Mouse (Mus musculus) 3134 (cell line): ENCODE data around the gene Tbca.

Source experiments
- DNase-seq: peaks from one replicate; pipeline ENCODE4 v3.0.0-alpha.2; 2011; ENCODE audit warnings: low spot score; ENCODE audit not compliant: insufficient read length; ENCODE audit errors: extremely low read depth

The Tbca gene

DNA sequence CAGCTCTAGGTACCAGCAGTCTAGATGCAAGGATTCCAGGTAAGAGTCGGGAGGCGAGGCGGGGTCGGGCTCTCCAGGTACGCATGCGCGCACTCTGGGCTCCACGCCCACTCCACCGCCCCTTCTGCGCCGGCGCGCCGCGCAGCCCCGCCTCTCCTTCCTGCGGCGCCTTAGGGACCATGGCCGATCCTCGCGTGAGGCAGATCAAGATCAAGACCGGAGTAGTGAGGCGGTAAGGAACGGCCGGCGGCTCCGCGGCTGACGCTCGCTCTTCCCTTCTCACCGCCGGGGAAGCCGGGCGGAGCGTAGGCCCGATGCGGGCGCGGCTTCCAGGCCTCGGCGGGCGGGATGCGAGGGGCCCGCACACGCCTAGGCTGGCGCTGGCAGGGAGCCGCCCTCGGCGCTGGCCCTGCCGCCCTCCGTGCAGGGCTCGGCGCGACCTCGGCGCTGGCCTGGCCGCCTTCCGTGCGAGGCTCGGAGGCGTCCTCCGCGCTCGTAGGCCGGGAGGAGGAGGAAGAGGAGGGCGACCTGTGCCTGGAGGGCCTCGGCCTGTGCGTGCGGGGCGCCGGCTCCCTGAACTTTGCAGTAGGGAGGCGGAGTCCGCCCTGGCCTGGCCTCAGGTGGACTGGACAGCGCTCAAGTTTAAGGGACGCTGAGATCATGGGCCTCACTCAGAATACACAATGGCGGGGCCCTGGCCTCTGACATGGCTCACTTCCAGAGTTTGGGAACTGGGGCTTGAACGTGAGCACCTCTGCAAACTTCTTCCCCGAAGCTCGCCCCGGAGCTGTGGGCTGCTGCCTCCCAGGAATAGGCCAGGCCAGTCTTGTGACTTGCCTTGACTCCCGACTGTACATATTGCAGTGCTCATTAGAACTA, at the start of gene Tbca:
Gene Tbca (plus strand): TSS at position 140 of the 879 bp plus-strand sequence.
- DNase-seq: peak; percentile 91

GRCm38 (mm10) chr13:94745176-94745575, 43.5 kb upstream of the Tbca start:
- no peak for DNase-seq

- DNase-seq: no peak
Measured at GRCm38 (mm10) chr13:94765852-94766251, 22.9 kb upstream of the Tbca start.

DNA sequence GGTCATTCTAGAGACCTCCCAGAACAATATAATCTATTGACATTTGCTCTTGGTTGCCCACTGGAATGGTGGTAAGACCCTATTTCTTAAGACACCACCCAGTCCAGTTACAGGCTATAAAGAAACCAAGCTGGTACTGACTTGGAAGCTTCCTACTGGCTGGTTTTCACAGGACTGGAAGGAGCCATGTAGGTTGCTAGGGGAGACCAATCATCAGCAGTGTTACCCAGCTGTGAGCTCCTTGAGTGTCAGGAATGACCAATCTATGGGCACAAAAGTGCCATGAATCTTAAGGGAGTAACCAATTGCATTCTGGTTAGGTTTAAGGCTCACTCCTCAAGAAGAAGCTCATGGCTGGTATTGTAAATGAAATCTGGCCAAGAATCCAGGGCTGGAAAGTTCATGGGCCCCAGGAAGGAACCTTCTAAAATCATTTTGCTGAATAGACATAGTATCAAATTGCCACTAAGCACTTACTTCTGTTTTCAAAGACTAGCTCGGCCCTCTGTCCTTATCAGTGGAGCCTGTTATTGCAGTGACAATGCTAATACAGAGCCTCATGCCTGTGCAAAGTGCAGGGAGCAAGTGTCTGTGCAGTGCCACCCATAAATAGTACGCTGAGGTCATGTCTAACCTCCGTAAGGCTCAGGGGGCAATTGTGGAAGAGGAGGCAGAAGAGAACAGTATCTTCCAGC, 20.1 kb upstream of the Tbca start:
- no peak for DNase-seq

DNA sequence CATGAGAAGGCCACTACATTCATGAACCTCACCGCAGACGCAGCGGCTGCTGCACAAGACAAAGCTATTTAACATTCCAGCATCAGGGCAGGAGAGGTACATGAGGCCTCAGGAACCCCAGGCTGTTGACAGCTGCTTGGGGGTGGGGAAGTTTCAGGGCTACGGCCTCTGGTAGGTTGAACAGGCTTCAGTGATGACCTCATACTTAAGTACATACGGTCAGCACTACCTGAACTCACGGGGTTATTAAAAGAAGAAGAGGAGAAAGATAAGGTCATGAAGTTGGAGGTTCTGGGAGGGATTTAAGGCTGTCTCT, 19.6 kb upstream of the Tbca start:
- DNase-seq: no peak

GRCm38 (mm10) chr13:94786866-94787265, 1.8 kb upstream of the Tbca start:
- no peak for DNase-seq

DNA sequence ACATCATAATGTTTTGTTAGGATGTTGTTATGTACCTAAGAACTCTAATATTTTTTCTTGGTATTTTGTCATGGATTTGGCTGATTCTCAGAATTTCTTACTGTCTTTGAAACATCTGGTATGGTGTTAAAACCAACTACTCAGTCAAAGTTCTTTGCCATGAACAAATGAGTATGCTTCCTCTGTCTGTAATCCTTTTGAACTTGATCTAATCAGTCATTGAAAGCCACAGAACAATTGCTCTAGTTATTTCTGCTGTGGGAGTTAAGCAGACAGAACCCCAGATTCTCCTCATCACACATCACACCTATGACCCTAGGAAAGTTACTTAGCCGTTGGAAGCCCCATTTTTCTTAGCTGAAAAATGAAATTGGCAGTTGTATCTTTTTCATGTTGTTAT, 6.0 kb downstream of the Tbca start:
- DNase-seq: no peak

DNA sequence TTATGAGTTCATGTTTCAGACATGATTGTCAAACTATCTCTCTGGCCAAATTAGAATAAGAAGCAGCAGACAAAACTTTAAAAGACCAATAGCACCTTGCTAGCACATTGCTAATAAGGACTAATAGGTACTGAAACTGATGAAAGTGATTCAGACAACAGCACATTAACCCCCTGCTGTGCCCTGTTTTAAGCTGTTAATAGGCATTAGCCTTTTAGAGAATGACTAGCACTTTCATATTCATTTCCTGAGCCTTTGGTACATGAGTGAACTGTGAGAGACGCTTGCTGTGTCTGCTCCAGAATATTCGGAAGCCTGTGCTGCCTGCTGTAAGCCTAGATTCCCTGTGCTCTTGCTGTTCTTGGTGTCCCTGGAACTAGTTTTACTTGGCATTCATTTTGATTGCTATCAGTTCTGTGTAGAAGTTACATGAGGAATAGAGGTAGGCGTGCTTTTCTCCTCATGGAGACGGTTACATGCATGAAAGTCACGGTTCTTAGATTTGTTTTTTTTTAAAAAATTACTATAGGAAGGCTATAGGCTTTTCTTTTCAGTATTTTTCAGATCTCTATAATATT, 14.9 kb downstream of the Tbca start:
- DNase-seq: no peak

DNA sequence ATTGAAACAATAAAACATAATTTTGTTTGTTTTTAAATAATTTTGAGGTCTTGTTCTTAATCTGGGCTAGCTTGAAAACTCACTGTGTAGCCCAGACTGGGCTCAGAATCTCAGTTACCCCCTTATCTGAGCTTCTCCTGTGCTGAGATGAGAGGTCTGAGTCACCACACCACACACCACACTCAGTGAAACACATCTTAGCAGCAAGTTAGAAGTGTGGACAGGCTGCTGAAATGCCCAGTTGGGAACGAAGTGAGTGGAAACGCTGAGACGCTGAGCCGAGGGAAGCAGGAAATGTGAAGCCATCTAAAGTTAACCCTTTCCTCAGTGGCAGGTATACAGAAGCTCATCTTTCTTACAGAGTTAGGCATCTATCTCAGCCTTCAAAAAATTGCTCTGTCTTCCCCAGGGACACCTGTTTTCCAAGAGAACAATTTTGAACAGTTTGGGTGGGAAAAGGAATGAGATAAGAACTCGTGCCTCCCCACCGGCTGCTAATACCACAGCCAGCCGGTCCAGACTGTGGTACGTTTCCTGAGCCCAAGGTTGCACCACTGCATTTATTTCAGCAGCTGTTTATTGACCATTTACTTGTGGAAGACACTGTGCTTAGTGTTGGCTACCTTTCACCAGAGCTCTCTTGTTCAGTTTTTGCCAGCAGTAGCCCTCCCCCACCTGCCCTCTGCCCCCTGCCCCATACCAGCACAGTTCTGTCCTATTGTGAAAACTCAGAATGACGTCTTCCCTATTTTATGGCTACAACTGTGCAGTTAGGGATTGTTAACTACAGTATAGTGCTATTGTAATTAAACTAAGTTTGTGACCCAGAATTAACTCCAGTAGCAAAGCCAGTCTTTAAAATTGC, 17.8 kb downstream of the Tbca start:
- peak; percentile 4 for DNase-seq

- DNase-seq: no peak
Measured at GRCm38 (mm10) chr13:94808596-94808995, 19.9 kb downstream of the Tbca start.

- no peak for DNase-seq
Measured at GRCm38 (mm10) chr13:94809724-94810123, 21.0 kb downstream of the Tbca start.

- DNase-seq: no peak
Measured at GRCm38 (mm10) chr13:94811451-94811850, 22.7 kb downstream of the Tbca start.

DNA sequence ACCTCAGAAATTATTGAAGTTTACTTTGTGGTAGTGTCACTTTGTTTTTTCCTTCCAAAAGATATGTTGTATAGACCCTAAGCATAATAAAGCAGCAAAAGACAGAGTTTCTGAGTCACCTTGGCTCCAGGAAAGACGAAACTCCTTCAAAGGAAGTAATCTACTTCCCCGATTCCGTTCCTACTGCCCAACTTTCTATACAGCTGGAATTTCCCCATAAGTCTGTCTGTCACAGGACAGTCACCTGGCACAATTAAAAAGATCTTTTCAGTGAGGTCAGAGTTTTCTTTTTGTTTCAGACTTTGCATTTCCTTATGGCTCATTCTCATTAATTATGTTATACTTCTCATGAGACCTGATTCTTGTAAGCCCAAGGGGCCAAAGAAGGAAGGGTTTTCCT, 25.1 kb downstream of the Tbca start:
- no peak for DNase-seq

GRCm38 (mm10) chr13:94820516-94820915, 31.8 kb downstream of the Tbca start:
- no peak for DNase-seq

GRCm38 (mm10) chr13:94820956-94821355, 32.2 kb downstream of the Tbca start:
- no peak for DNase-seq

DNA sequence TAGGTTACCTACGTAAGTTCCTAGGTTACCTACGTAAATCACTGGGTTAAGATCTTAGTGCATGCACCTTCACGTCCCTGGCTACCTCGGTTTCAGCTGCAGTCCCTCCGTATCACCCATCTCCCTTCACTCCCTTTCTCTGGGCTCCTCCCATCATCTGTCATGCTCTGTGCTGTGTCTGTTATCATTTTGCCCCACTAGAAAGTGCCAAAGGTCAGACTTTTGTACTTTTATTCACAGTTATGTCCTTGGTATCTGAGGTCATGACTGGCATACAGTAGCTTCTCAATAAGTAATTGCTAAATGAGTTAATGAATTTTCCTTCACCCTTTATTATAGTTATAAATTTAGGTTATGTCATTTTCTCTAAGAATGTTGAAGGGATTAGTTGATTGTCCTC, 37.7 kb downstream of the Tbca start:
- no peak for DNase-seq

- DNase-seq: no peak
Measured at GRCm38 (mm10) chr13:94826986-94827385, 38.3 kb downstream of the Tbca start.

- DNase-seq: no peak
Measured at GRCm38 (mm10) chr13:94827847-94828246, 39.1 kb downstream of the Tbca start.

- no peak for DNase-seq
Measured at GRCm38 (mm10) chr13:94838047-94838720, 49.5 kb downstream of the Tbca start.

GRCm38 (mm10) chr13:94838756-94839337, 50.1 kb downstream of the Tbca start:
- DNase-seq: no peak
